Mouse (Mus musculus) heart, postnatal 0 days (tissue): ENCODE data around the gene Ace2. TPM values are rescaled to one million over a fixed set of nuclear protein-coding genes. Genes with fewer than 3 reads are reported as not detected.

ENCODE experiments used
- ATAC-seq: fragments of 200-750 bp; cut with Nextera tagmentation; 2 replicates; pipeline ENCODE4 v1.8.0; 2017; ENCODE audit warnings: low read depth, moderate number of reproducible peaks, moderate library complexity; ENCODE audit not compliant: insufficient read depth
- DNase-seq: peaks from one replicate; pipeline ENCODE4 v3.0.0-alpha.2; 2016; ENCODE audit warnings: low spot score
- H3K27ac ChIP-seq: fragments of 300-500 bp; sonication (generic); 2 replicates; pipeline ENCODE4 v1.5.1; 2014; ENCODE audit warnings: low read depth, mild to moderate bottlenecking
- H3K27me3 ChIP-seq: fragments of 300-500 bp; sonication (generic); 2 replicates; pipeline ENCODE4 v1.6.1; 2014; ENCODE audit warnings: low read length, mixed read lengths; ENCODE audit not compliant: control insufficient read depth, insufficient read depth
- H3K36me3 ChIP-seq: fragments of 300-500 bp; sonication (generic); replicated peaks from 2 replicates; pipeline ENCODE4 v1.6.1; 2014; ENCODE audit warnings: low read length, mixed read lengths; ENCODE audit not compliant: control insufficient read depth, insufficient read depth
- H3K4me1 ChIP-seq: fragments of 300-500 bp; sonication (generic); 2 replicates; pipeline ENCODE4 v1.6.1; 2014; ENCODE audit warnings: antibody characterized with exemption; ENCODE audit not compliant: control insufficient read depth, insufficient read depth
- H3K4me2 ChIP-seq: fragments of 300-500 bp; sonication (generic); 2 replicates; pipeline ENCODE4 v1.6.1; 2014; ENCODE audit warnings: low read depth, mild to moderate bottlenecking, low read length, moderate library complexity
- H3K4me3 ChIP-seq: fragments of 300-500 bp; sonication (generic); 2 replicates; pipeline ENCODE4 v1.5.1; 2014; ENCODE audit warnings: low read depth, low read length
- H3K9ac ChIP-seq: fragments of 300-500 bp; sonication (generic); replicated peaks from 2 replicates; pipeline ENCODE4 v1.6.1; 2014; ENCODE audit warnings: low read depth, low read length, mixed read lengths
- H3K9me3 ChIP-seq: fragments of 300-500 bp; sonication (generic); replicated peaks from 2 replicates; pipeline ENCODE4 v1.6.1; 2016; ENCODE audit warnings: low read length; ENCODE audit not compliant: control insufficient read depth
- CTCF ChIP-seq: IDR thresholded peaks from 2 replicates; pipeline ENCODE4 v1.5.1; 2016; ENCODE audit warnings: antibody characterized with exemption, control low read depth, low read depth
- EP300 ChIP-seq: IDR thresholded peaks from 2 replicates; pipeline ENCODE4 v1.6.1; 2016; ENCODE audit warnings: antibody characterized with exemption, low read depth
- WGBS: fragments of 180-500 bp; shearing (Covaris S2); extraction: QIAGEN DNeasy Blood & Tissue Kit; methylation state at CpG from one replicate; pipeline ENCODE4 v1.1.7; 2014; 5-methylcytosine and 5-hydroxymethylcytosine counted together
- polyA plus RNA-seq: library from polyadenylated mRNA; unstranded; fragments of >200 nt; fragmentation: Nextera tagmentation; extraction: Ambion mirVana; gene quantifications from 2 replicates; pipeline ENCODE4 v1.2.1, GENCODE M21; 2015
- total RNA-seq: library from RNA; depleted of rRNA; stranded (reverse); fragments of >200 nt; gene quantifications from 2 replicates; pipeline ENCODE4 v1.2.3, GENCODE M21; 2014; ENCODE audit warnings: low replicate concordance

The Ace2 gene
- total and polyA plus RNA-seq, 2 experiments from 2014 or later, result 0.31 TPM; not detected in 1

DNA sequence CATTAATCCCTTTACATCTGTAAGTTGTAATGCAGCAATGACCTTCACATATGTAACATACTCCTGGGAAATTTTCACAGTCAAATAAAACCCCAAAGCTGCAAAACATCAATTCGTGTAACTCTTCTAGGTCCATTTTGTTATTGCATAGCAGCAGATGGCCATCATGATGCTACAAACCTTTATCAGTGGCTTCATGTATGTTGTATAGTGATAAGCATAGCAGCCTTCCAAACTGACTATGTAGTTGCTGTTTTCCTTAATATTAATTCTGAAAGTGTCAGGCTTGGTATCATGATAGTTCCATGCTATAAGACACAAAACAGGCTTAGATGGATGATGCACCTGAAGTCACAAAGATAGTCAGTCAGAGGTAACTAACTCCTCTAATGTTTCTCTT lies 25.5 kb downstream of the Ace2 start:
- no peak overlapping the region for H3K9ac ChIP-seq
- no peak overlapping the region for H3K4me2 ChIP-seq
- ATAC-seq, result no peak
- H3K27ac ChIP-seq, result no peak overlapping the region
- H3K9me3 ChIP-seq, result no peaks in the 10 kb centered on the region
- TF ChIP-seq EP300 (no peak), CTCF (no peak)
- no peaks in the 10 kb centered on the region for H3K4me1 ChIP-seq
- no peaks in the 10 kb centered on the region for H3K27me3 ChIP-seq
- 53% methylated on average over 1 of the region's 1 CpGs for WGBS
- H3K36me3 ChIP-seq, result no peaks in the 10 kb centered on the region
- DNase-seq, result no peak
- no peak overlapping the region for H3K4me3 ChIP-seq

DNA sequence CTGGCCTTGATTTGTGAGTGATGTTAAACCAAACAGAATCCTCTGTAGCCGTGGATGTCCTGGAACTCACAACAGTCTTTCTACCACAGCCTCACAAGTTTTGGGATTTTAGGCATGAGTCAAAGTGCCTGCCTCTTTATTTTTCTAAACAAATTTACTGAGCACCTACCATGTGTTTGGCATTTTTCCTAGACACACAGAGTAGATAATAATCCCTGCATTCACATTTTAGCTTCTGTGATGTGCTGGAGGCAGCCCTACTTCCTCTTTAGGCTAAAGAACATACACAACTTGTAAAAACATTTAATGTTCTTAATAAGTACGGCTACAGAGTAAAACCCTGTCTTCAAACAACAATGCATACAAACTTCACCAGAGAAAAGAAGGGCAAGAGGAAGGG lies 31.9 kb downstream of the Ace2 start:
- Histone ChIP-seq H3K4me2 (no peak overlapping the region), H3K9me3 (no peaks in the 10 kb centered on the region), H3K4me1 (no peaks in the 10 kb centered on the region), H3K27me3 (no peaks in the 10 kb centered on the region), H3K36me3 (no peaks in the 10 kb centered on the region), H3K4me3 (no peak overlapping the region), H3K9ac (no peak overlapping the region), H3K27ac (no peak overlapping the region)
- DNase-seq (no peak), ATAC-seq (no peak)
- 58% methylated on average over 2 of the region's 2 CpGs for WGBS
- TF ChIP-seq EP300, result no peak
- no peak for TF ChIP-seq CTCF

DNA sequence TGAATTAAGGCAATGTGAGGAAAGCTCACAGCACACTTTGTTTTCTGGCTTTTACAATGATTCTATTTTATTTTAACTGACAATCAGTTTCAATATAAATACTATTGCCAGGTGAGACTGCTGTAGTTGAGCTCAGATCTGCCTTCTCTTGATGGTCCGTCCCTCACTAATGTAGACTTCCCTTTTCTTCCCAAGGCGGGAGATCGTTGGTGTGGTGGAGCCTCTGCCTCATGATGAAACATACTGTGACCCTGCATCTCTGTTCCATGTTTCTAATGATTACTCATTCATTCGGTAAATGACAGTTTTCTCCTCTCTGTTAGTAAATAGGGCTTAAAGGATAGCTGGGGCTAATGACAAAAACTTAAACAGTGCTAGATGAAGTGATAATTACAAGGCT lies 34.7 kb downstream of the Ace2 start:
- no peaks in the 10 kb centered on the region for H3K9me3 ChIP-seq
- no peaks in the 10 kb centered on the region for H3K4me1 ChIP-seq
- no peaks in the 10 kb centered on the region for H3K36me3 ChIP-seq
- H3K27ac ChIP-seq, result no peak overlapping the region
- no peak overlapping the region for H3K4me2 ChIP-seq
- 83% methylated on average over 4 of the region's 4 CpGs for WGBS
- TF ChIP-seq EP300 (no peak), CTCF (no peak)
- DNase-seq (no peak), ATAC-seq (no peak)
- H3K4me3 ChIP-seq, result no peak overlapping the region
- no peaks in the 10 kb centered on the region for H3K27me3 ChIP-seq
- no peak overlapping the region for H3K9ac ChIP-seq

DNA sequence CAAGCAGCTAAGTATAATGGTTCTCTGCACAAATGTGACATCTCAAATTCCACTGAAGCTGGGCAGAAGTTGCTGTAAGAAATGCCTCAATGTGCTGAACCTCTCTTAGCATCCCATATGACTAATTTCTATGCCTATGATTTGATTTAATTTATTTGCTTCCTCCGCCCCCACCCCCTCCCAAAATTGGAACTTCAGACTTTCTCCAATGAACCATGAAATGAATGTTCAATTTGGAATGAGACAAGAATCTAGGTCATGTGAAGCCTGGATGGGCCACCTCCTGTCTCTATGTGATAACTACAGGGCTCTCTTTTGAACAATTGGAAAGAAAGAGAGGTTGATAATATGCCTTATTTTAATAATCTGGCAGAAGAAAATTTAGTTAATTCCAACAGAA lies 36.2 kb downstream of the Ace2 start:
- H3K27me3 ChIP-seq, result no peaks in the 10 kb centered on the region

DNA sequence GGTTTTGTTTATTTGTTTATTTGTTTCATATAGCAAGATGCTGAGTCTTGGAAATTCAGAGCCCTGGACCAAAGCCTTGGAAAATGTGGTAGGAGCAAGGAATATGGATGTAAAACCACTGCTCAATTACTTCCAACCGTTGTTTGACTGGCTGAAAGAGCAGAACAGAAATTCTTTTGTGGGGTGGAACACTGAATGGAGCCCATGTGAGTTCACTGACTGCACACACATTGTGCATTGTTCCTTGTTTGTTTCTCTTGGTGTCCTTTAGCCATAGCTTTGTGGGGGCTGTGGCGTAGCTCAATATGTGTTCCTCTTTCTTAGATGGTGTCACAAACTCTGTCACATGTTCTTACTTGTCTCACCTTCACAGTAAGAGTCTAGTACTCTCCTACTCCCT lies 36.6 kb downstream of the Ace2 start:
- Histone ChIP-seq H3K4me2 (no peak overlapping the region), H3K36me3 (no peaks in the 10 kb centered on the region), H3K27ac (no peak overlapping the region), H3K9me3 (no peaks in the 10 kb centered on the region), H3K9ac (no peak overlapping the region), H3K27me3 (no peaks in the 10 kb centered on the region), H3K4me3 (no peak overlapping the region), H3K4me1 (no peaks in the 10 kb centered on the region)
- TF ChIP-seq CTCF (no peak), EP300 (no peak)
- 67% methylated on average over 2 of the region's 2 CpGs for WGBS
- no peak for ATAC-seq
- no peak for DNase-seq

More for the DNA sequence above, 36.2 kb downstream of the Ace2 start:
- TF ChIP-seq EP300 (no peak), CTCF (no peak)
- no peaks in the 10 kb centered on the region for H3K4me1 ChIP-seq
- no peaks in the 10 kb centered on the region for H3K9me3 ChIP-seq
- DNase-seq (no peak), ATAC-seq (no peak)
- 78% methylated on average over 1 of the region's 1 CpGs for whole genome bisulfite sequencing
- no peaks in the 10 kb centered on the region for H3K36me3 ChIP-seq
- no peak overlapping the region for H3K9ac ChIP-seq
- H3K27ac ChIP-seq, result no peak overlapping the region
- H3K4me3 ChIP-seq, result no peak overlapping the region
- no peak overlapping the region for H3K4me2 ChIP-seq

DNA sequence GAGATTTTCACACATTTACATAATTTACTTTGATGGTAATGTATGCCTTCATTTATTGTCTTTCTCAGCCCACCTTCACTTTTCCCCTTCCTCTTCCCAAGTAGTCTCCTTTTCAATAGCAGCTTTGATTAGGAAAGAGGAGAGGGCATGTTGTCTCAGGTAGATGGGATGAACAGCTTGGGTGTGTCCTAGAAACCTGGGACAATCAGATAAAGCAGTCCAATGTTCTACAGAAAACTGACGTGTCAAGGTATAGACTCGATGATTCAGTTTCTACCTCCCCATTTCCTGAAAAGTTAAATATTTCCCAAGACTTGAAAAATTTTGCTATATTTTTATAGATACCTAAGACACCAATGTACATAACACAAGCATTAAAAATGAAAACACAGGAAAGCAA lies 39.7 kb downstream of the Ace2 start:
- Histone ChIP-seq H3K4me2 (no peak overlapping the region), H3K4me1 (no peaks in the 10 kb centered on the region), H3K9me3 (no peaks in the 10 kb centered on the region), H3K27me3 (no peaks in the 10 kb centered on the region), H3K27ac (no peak overlapping the region), H3K36me3 (no peaks in the 10 kb centered on the region), H3K4me3 (no peak overlapping the region), H3K9ac (no peak overlapping the region)
- WGBS, result 70% methylated on average over 2 of the region's 2 CpGs
- ATAC-seq (no peak), DNase-seq (no peak)
- TF ChIP-seq CTCF (no peak), EP300 (no peak)
